In genomic region chr8:61713195-61713990, GRCm38 (mm10) we compare ENCODE assay signal across 17 mouse cellular contexts.
DNase-seq lines count a peak whose midpoint lies in the region; ATAC-seq lines count a peak whose summit lies in the region.
"Had no signal": no experiment of that assay in that cellular context is flagged by ENCODE, and none has a peak within 500 bp of the region (broad histone marks: within the 10 kb centered on the region; RNA-seq: fewer than 3 reads in every experiment).

No protein-coding gene starts in this region.

- WGBS in heart, embryonic 10.5 days = 76% methylated on average over 16 of the region's 16 CpGs
- 64% methylated on average over 16 of the region's 16 CpGs for WGBS in liver, embryonic 16.5 days (ENCODE audit: insufficient replicate concordance)

- no peak overlapping the region; the same call in 1 of the 2 replicates for H3K27ac ChIP-seq in heart, embryonic 10.5 days
- no peak overlapping the region for H3K27ac ChIP-seq in liver, embryonic 16.5 days (ENCODE audit: low read length)
- H3K27ac ChIP-seq: liver, embryonic 15.5 days; midbrain, embryonic 10.5 days; neural tube, embryonic 13.5 days had no signal

- DNase-seq in heart, embryonic 10.5 days (ENCODE audit: low spot score) = peak; percentile 73
- DNase-seq in heart, adult 8-10 months (ENCODE audit: low spot score) = no peak
- DNase-seq in liver (no peak), ES-CJ7 (ENCODE audit: low read depth, low spot score) (peak; percentile 75)
- DNase-seq in lung, postnatal 10 days = peak; percentile 12
- DNase-seq in embryo, embryonic 11 days = no peak
- DNase-seq in layer of hippocampus, postnatal 10 days (ENCODE audit: low spot score in 2 of 2) = no peak
- DNase-seq: cerebellum, postnatal 25 days; forebrain, postnatal 0 days; kidney, postnatal 36 days; left cerebral cortex, postnatal 4 days had no signal

- no peak overlapping the region for H3K4me3 ChIP-seq in heart, embryonic 10.5 days
- H3K4me3 ChIP-seq in liver, embryonic 16.5 days (ENCODE audit: low read depth, low read length) = no peak overlapping the region
- H3K4me3 ChIP-seq: hindbrain, embryonic 10.5 days; liver, embryonic 15.5 days; midbrain, embryonic 10.5 days; neural tube, embryonic 13.5 days had no signal

- no peaks in the 10 kb centered on the region for H3K27me3 ChIP-seq in heart, embryonic 10.5 days (ENCODE audit: insufficient read depth, poor library complexity, severe bottlenecking)
- no peaks in the 10 kb centered on the region for H3K27me3 ChIP-seq in liver, embryonic 16.5 days (ENCODE audit: control insufficient read depth, insufficient read depth, low read depth, low read length)
- H3K27me3 ChIP-seq: liver, embryonic 15.5 days; neural tube, embryonic 13.5 days had no signal

- H3K9ac ChIP-seq in liver, embryonic 16.5 days (ENCODE audit: low read depth, low read length) = no peak overlapping the region
- H3K9ac ChIP-seq: forebrain, postnatal 0 days; liver, embryonic 15.5 days; neural tube, embryonic 13.5 days had no signal

- no peak overlapping the region for H3K4me2 ChIP-seq in liver, embryonic 16.5 days (ENCODE audit: low read depth, low read length)
- H3K4me2 ChIP-seq: liver, embryonic 15.5 days; neural tube, embryonic 13.5 days had no signal

- H3K4me1 ChIP-seq in heart, embryonic 10.5 days = peaks cover 32% of the 10 kb centered on the region
- no peaks in the 10 kb centered on the region for H3K4me1 ChIP-seq in liver, embryonic 16.5 days (ENCODE audit: control insufficient read depth, low read depth, low read length)
- H3K4me1 ChIP-seq: liver, embryonic 15.5 days had no signal

- ATAC-seq in liver, embryonic 16.5 days (ENCODE audit: low read depth) = peak; percentile 53; the same call in 1 of the 2 replicates
- ATAC-seq: forebrain, postnatal 0 days; inflammation-experienced regulatory T-cells, adult 6 months had no signal

- H3K9me3 ChIP-seq in heart, embryonic 10.5 days = no peaks in the 10 kb centered on the region
- H3K9me3 ChIP-seq in liver, embryonic 16.5 days (replicated peaks; ENCODE audit: control insufficient read depth, low read length) = no peaks in the 10 kb centered on the region
- H3K9me3 ChIP-seq: liver, embryonic 15.5 days; neural tube, embryonic 13.5 days had no signal

- H3K36me3 ChIP-seq in heart, embryonic 10.5 days = peaks cover 42% of the 10 kb centered on the region
- H3K36me3 ChIP-seq in liver, embryonic 16.5 days (ENCODE audit: control insufficient read depth, insufficient read depth) = no peaks in the 10 kb centered on the region
- H3K36me3 ChIP-seq: liver, embryonic 15.5 days had no signal

Comparison
In these comparisons a context has a peak if more than half of its experiments do, and no peak if none do; other contexts are left out.
1. DNase-seq: peak in heart, embryonic 10.5 days (single experiment), ES-CJ7 (single experiment) and lung, postnatal 10 days (single experiment); none in heart, adult 8-10 months (single experiment), liver (single experiment), embryo, embryonic 11 days (single experiment) and layer of hippocampus, postnatal 10 days (0 of 2).